Mouse (Mus musculus): Measurements from ENCODE around the gene Rad9a. TPM values are rescaled to one million over a fixed set of nuclear protein-coding genes. Genes with fewer than 3 reads are reported as not detected.
"Not testable (repeated sequence)": the region's sequence is repeated elsewhere in the genome, so short reads cannot be mapped to it uniquely, and the experiment has no call there.

Rad9a gene
- total RNA-seq (2017): 16.4 and 17.3 TPM in 2 replicates

DNA sequence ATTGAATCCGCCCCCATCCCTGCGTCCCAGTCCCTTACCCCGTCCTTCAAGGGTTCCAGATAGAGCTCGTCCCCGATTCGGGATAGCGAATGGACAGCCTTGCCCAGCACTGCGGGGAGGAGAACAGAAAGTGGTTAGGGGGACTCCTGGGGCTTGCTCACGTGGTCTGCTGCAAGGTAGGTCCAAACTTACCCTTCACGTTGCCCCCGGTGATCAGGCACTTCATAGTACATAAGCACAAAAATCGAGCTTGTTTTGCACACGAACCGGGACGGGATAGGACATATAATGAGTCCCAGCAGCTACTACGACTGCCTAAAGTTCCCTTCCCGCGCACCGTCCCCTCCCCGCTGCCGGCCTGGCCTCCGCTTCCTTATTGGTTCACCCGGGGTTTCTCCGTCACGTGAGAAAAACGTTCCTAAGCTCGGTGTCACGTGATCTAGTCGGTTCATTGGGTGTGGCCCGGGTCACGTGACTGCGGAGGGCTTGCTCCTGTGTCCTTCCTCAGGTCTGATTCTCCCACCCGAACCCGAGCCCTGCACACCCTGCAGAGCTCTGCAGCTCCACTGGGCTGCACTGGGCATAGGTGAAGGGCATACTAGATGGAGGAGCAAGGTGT is at the start of gene Rad9a:
Rad9a (minus strand) TSS at position 372 of the 619 bp plus-strand sequence.
- ATAC-seq (replicated peaks in 1 of 2; ENCODE audit: insufficient read depth in 1 of 2, low FRiP score in 2 of 2, low TSS enrichment in 1 of 2, low read depth in 1 of 2, poor library complexity in 2 of 2, severe bottlenecking in 2 of 2): peak; percentile 84 to 89

DNA sequence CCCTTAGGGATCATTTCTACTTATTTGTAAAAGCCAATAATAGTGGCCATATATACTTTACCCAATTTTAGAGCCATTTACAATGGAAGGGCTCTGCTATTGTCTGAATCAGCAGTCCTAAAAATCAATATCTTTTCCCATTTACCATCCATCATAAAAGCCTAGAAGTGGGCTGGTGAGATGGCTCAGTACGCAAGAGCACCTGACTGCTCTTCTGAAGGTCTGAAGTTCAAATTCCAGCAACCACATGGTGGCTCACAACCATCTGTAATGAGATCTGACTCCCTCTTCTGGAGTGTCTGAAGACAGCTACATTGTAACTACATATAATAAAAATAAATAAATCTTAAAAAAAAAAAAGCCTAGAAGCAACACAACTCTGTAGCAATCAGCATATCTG is 47.2 kb upstream of the Rad9a start:
- ATAC-seq (replicated peaks in 1 of 2; ENCODE audit: insufficient read depth in 1 of 2, low FRiP score in 2 of 2, low TSS enrichment in 1 of 2, low read depth in 1 of 2, poor library complexity in 2 of 2, severe bottlenecking in 2 of 2): not testable (repeated sequence)

DNA sequence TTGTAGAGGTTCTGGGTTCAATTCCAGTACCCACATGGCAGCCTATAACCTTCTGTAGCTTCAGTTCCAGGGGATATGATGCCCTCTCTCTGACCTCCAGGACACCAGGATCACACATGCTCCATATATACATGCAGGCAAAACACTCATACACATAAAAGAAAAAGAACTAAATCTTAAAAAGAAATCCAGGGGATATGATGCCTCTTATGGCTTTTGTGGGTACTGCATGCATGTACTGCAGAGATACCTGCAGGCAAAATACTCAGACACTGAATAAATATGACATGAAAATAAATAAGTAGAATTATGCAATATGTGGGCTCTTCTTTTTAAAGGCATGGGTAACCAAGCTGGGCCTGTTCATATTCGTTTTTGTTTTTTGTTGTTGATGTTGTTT is 45.5 kb upstream of the Rad9a start:
- ATAC-seq (replicated peaks in 1 of 2; ENCODE audit: insufficient read depth in 1 of 2, low FRiP score in 2 of 2, low TSS enrichment in 1 of 2, low read depth in 1 of 2, poor library complexity in 2 of 2, severe bottlenecking in 2 of 2): no peak

DNA sequence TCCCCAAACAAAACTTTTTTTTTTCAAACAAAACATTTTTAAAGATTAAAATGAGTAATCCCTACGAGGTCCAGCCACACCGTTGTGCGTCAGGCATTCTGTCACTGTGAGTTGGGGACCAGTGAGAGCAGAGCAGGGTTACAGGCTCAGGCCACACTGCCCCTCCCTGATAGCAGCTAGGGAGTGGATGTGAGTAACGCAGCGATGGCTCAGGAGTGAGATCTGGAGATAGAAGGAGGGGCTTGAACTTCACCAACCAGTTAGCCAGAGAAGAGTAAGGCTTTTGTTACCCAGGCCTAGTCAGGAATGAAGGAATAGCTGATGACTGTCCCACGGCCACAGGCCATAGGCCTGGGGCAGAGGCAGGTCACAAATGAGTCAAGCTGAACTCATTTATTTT is 43.3 kb upstream of the Rad9a start:
- no peak for ATAC-seq (replicated peaks in 1 of 2; ENCODE audit: insufficient read depth in 1 of 2, low FRiP score in 2 of 2, low TSS enrichment in 1 of 2, low read depth in 1 of 2, poor library complexity in 2 of 2, severe bottlenecking in 2 of 2)

DNA sequence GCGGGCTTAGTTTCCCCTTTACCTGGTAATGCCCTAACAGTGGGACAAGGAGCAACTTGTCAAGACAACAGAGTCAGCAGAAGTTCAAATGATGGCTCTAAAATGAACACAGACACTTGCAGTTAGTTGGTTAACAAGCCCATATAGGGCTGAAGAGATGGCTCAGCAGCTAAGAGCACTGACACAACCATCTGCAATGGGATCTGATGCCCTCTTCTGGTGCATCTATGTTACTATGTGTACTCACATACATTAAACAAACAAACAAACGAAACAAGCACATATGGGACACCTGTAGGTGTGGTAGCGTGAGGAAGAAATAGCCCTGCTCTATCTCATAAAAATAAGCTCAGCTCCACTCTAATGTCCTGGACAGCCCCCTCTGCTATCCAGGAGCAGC is 41.0 kb upstream of the Rad9a start:
- ATAC-seq (replicated peaks in 1 of 2; ENCODE audit: insufficient read depth in 1 of 2, low FRiP score in 2 of 2, low TSS enrichment in 1 of 2, low read depth in 1 of 2, poor library complexity in 2 of 2, severe bottlenecking in 2 of 2): no peak

DNA sequence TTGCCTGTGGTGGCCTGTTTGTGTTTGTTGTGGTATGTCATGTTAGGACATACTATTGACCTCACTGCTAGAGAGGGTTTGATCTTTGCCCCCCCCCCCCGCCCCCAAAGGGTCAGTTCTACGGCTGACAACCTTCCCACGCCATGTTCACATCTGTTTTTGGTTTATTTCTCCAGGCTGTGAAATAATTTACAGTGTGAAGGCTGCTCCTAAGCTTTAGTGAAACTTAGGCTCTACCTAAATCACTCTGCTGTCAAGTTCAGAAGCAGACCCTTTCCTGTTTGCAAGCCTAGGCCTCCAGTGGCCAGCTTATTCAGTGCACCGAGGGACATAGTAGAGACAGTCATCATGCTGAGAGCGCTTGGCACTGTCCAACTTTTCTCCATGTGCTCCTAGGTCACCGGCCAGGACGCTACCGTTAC is 38.8 kb upstream of the Rad9a start:
- no peak for ATAC-seq (replicated peaks in 1 of 2; ENCODE audit: insufficient read depth in 1 of 2, low FRiP score in 2 of 2, low TSS enrichment in 1 of 2, low read depth in 1 of 2, poor library complexity in 2 of 2, severe bottlenecking in 2 of 2)

DNA sequence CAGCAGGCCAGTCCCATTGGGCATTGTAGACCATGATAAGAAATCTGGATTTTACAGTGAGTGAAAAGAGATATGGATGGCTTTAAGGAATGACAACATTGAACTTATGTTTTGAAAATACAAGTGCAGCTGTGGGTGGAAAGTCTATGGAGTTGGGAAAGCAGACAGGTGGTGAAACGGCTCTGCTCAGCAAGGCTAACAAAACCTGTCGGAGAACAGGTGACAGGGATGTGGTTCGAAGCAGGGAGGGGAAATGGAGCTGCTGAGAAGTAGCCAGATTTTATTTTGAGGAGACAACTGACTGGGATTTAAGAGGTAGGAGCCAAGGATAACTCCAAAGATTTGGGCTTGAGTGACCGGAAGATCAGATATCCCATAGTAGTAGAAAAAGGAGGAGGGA is 33.1 kb upstream of the Rad9a start:
- ATAC-seq (replicated peaks in 1 of 2; ENCODE audit: insufficient read depth in 1 of 2, low FRiP score in 2 of 2, low TSS enrichment in 1 of 2, low read depth in 1 of 2, poor library complexity in 2 of 2, severe bottlenecking in 2 of 2): no peak

DNA sequence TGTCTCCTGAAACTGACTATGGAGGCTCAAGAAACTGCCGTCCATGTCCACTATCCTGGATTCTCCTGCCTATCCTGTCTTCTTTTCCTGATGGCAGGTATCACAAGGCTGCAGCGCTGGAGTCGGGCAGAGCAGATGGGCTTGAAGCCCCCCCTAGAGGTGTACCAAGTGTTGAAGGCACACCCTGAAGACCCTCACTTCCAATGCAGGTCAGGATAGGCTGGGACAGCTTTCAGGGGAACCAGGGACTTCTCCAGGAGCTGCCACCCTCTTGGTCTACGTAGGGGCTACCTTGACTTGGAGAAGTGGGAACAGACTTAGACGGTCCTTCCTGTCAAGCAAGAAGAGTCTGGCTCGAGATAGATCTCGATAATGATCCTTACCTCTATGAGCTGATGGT is 31.2 kb upstream of the Rad9a start:
- no peak for ATAC-seq (replicated peaks in 1 of 2; ENCODE audit: insufficient read depth in 1 of 2, low FRiP score in 2 of 2, low TSS enrichment in 1 of 2, low read depth in 1 of 2, poor library complexity in 2 of 2, severe bottlenecking in 2 of 2)

DNA sequence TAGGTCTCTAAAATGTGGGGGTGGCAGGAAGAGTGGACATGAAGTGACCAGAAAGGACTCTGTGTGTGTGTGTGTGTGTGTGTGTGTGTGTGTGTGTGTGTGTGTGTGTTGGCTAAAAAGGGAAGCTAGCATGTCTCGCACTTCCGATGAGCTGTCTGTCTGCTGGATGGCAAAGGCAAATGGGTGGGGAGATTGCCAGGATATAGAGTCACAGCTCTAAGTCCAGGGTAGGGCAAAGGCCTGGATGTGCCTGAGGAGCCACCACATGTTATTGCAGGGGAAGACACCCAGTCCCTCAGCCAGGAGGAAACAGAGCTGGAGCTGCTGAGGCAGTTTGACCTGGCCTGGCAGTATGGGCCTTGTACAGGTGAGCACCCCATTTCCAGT is 30.7 kb upstream of the Rad9a start:
- ATAC-seq (replicated peaks in 1 of 2; ENCODE audit: insufficient read depth in 1 of 2, low FRiP score in 2 of 2, low TSS enrichment in 1 of 2, low read depth in 1 of 2, poor library complexity in 2 of 2, severe bottlenecking in 2 of 2): 0 out of 4 replicates have a peak, but pooled peaks of 1 of the 2 experiments have one; percentile 2

DNA sequence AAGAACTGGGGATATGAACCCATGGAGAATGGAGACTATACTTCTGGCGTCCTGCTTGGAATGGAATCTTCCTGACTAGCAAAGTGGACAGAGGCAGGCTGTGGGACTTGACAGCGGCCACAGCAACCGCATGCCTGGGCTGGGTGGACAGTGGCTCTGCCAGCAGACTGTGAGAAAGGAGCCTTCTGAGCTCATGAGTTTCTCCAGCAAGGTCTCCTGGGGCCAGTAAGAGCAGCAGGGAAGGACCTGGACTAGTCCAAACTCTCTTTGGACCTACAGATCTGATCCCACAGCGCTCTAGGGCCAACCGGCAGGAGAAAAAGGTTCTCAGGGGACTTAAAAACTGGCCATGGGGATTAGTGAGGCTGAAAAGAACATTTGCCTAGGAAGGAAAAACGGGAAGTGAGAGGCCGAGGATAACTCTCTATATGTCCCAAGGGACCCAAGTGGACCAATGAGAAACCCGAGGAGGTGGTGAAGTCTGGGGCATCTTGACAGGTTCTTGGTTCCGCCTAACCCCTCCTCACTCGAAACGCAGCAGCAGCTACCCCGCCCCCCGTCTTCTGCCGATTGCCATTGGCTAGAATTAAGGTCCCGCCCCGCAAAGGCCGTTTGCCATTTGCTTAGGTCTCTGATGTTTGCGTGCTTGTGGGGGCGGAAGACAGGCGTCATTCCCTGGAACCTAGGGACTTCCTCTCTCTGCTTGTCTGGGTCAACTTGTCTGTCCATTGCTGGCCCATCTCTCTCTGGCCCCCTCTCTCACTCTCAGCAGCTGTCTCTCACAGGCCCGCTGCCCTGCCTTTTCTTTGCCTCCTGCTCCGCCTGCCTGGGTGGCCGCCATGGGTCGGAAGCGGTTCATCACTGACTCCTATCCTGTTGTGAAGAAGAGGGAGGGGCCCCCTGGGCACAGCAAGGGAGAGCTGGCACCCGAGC is 30.1 kb upstream of the Rad9a start, which contains the start of gene Pold4:
Pold4 (plus strand) TSS at position 647 of the 933 bp plus-strand sequence.
- ATAC-seq (replicated peaks in 1 of 2; ENCODE audit: insufficient read depth in 1 of 2, low FRiP score in 2 of 2, low TSS enrichment in 1 of 2, low read depth in 1 of 2, poor library complexity in 2 of 2, severe bottlenecking in 2 of 2): peak; percentile 88 to 89

DNA sequence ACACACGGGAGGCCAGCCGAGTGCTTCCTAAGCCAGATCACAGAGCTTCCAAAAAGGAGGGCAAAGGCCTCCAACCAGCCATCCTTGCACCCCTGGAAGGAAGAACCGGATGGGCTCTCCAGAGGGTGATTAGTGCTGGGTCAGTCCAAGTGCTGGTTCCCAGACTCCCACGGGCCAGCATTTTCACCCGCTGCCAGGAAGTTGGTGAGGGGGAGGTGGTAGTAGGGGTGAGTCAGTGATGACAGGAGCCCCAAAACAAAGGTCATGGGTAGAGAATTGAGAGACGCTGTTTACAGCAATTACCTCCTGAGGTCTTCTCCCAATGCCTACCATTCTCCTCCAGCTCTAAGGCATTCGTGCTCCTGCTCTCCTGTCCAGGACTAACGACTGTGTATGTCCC is 29.0 kb upstream of the Rad9a start:
- no peak for ATAC-seq (replicated peaks in 1 of 2; ENCODE audit: insufficient read depth in 1 of 2, low FRiP score in 2 of 2, low TSS enrichment in 1 of 2, low read depth in 1 of 2, poor library complexity in 2 of 2, severe bottlenecking in 2 of 2)

DNA sequence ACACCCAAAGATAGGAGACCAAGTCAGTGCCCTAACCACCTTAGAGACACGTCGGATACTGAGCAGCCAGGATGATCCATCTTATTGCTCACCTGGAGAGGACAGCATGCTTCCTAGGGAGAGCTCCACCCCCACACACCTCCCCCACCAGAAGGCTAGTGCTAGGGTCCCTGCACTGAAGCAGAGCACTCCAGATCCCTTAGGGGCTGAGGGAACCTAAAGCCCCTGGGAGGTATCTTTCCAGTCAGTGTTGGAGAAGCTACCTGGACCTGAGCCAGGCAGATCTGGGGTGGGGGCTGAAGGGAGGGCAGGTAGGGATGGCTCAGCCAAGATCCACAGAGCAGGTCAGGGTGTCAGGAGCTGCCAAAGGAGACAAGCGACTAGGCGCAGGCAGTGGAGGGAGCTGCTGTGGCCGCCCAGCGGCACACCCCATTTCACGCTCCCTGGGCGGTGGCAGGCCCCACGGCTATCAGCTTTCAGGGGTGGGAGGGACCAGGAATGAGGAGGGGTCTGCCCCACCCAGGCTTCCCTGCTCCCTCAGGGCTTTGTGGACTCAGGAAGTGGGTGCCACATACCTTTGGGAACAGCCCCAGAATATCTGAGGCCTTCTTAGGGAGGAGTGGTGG is 28.1 kb upstream of the Rad9a start:
- ATAC-seq (replicated peaks in 1 of 2; ENCODE audit: insufficient read depth in 1 of 2, low FRiP score in 2 of 2, low TSS enrichment in 1 of 2, low read depth in 1 of 2, poor library complexity in 2 of 2, severe bottlenecking in 2 of 2): no peak

DNA sequence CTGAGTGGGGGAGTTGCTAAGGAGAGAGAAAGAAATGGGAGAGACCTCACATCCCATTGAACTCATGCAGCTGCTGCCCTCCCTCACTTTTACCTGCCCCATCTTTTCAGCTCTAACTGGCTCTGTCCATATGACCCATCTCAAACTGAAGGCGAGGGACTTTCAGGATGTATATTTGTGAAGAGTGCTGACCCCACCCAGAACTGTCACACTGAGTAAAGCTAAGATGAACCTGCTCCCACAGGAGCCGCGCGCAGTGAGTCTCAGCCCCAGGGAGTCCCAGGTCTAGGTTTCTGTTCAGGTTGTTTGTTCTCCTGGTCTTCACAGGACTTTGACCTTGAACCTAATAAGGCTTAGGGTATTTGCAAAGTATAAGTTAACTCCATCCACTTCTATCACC is 27.4 kb upstream of the Rad9a start:
- no peak for ATAC-seq (replicated peaks in 1 of 2; ENCODE audit: insufficient read depth in 1 of 2, low FRiP score in 2 of 2, low TSS enrichment in 1 of 2, low read depth in 1 of 2, poor library complexity in 2 of 2, severe bottlenecking in 2 of 2)

DNA sequence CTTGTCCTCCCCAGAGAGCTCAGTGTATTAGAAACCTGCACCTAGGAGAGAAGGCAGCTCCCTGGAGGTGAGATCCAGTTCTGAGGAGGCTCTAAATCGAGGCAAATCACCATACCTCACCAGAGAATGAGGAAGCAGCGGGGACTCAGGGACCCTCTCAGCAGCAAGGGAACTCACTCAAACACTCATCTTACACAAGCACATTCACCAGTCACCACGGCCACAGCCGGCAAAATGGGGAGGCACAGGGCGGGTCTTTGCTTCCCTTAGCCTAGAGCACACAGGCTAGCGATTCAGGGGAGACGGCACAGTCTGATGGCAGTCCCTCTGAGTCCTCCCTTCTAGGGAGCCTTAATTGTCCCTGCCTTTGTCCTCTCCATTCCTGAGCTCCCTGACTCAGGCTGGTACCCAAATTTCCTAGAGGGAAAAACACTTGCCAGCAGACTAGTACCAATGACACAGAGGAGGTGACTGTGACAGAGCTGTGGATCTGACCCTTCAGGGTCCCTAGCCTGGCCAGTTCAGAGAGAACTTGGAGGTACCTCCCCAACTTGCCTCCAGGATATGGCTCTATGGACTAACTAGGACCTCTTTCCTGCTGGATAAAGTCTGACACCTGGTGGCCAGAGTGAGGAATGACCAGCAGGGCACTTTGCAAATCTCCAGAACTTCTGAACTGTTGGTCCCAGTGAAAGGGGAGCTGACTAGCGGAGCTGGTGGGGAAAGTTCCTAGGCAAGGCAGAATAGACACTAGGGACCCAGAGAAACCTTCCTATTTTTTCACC is 26.6 kb upstream of the Rad9a start:
- ATAC-seq (replicated peaks in 1 of 2; ENCODE audit: insufficient read depth in 1 of 2, low FRiP score in 2 of 2, low TSS enrichment in 1 of 2, low read depth in 1 of 2, poor library complexity in 2 of 2, severe bottlenecking in 2 of 2): peak; percentile 40 to 41; a peak in 3 of 4 replicates

DNA sequence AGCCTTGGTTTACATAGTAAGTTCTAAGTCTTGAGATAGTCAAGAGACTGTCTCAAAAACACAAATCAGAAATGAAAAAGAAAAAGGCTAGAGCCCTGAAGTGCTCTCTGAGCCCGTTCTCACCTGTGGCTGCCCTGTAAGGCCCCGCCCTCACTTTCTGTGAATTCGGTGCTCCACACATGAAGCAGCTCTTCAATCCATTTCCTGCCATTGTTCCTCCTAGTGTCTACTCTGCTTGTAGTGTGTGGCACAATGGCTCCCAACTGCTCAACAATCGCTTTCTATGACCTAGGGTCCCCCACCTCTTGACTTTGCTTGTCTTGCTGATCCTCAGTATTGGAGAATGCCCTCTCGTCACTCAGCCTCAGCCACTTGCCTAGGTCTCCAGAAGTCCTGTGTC is 26.0 kb upstream of the Rad9a start:
- no peak for ATAC-seq (replicated peaks in 1 of 2; ENCODE audit: insufficient read depth in 1 of 2, low FRiP score in 2 of 2, low TSS enrichment in 1 of 2, low read depth in 1 of 2, poor library complexity in 2 of 2, severe bottlenecking in 2 of 2)

DNA sequence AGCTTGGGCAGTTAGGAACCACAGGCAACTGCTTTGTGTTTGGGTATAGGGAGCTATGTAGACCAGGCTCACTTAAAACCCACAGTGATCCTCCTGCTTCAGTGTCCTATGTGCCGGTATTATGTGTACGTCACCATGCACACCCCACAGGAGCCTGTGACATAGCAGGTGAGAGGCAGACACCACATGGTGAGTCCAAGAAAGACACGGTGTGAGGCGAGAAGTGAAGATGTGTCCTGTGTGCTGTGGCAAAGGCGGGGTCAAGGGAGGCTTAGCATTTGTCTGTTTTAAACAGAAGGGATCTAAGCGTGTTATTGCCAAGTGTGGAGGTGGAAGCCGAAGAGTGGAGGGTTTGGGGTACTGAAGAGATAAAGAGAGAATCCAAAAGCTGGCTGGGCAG is 25.3 kb upstream of the Rad9a start:
- no peak for ATAC-seq (replicated peaks in 1 of 2; ENCODE audit: insufficient read depth in 1 of 2, low FRiP score in 2 of 2, low TSS enrichment in 1 of 2, low read depth in 1 of 2, poor library complexity in 2 of 2, severe bottlenecking in 2 of 2)

DNA sequence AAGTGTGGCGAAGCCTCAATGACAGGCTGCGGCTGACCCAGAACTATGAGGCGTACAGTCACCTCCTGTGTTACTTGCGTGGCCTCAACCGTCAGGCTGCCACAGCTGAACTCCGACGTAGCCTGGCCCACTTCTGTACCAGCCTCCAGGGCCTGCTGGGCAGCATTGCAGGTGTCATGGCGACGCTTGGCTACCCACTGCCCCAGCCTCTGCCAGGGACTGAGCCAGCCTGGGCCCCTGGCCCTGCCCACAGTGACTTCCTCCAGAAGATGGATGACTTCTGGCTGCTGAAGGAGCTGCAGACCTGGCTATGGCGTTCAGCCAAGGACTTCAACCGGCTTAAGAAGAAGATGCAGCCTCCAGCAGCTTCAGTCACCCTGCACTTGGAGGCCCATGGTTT is 20.7 kb upstream of the Rad9a start:
- peak; percentile 72 to 90 for ATAC-seq (replicated peaks in 1 of 2; ENCODE audit: insufficient read depth in 1 of 2, low FRiP score in 2 of 2, low TSS enrichment in 1 of 2, low read depth in 1 of 2, poor library complexity in 2 of 2, severe bottlenecking in 2 of 2)

Data from hematopoietic stem cell, adult 5-6 weeks (primary cell).